Mouse (Mus musculus) midbrain, postnatal 0 days (tissue): Measurements from ENCODE around the gene Satb2. TPM values are rescaled to one million over a fixed set of nuclear protein-coding genes. Genes with fewer than 3 reads are reported as not detected.

Experiments
- ATAC-seq: fragments of 200-750 bp; cut with Nextera tagmentation; 2 replicates; pipeline ENCODE4 v1.8.0; 2017; ENCODE audit warnings: moderate number of reproducible peaks, mild to moderate bottlenecking, moderate TSS enrichment, moderate library complexity; ENCODE audit not compliant: low FRiP score
- DNase-seq: peaks from one replicate; pipeline ENCODE4 v3.0.0-alpha.2; 2015; ENCODE audit warnings: low spot score
- H3K27ac ChIP-seq: fragments of 300-500 bp; sonication (generic); 2 replicates; pipeline ENCODE4 v1.5.1; 2014; ENCODE audit warnings: low read depth, mild to moderate bottlenecking, low read length, mixed read lengths
- H3K27me3 ChIP-seq: fragments of 300-500 bp; sonication (generic); 2 replicates; pipeline ENCODE4 v1.6.1; 2014; ENCODE audit warnings: low read length, control low read depth, mixed read lengths; ENCODE audit not compliant: insufficient read depth
- H3K36me3 ChIP-seq: fragments of 300-500 bp; sonication (generic); 2 replicates; pipeline ENCODE4 v1.6.1; 2014; ENCODE audit warnings: low read length, control low read depth, mixed read lengths; ENCODE audit not compliant: insufficient read depth
- H3K4me1 ChIP-seq: fragments of 300-500 bp; sonication (generic); 2 replicates; pipeline ENCODE4 v1.6.1; 2014; ENCODE audit warnings: mild to moderate bottlenecking, control low read depth, antibody characterized with exemption, low read length, mixed read lengths; ENCODE audit not compliant: insufficient read depth
- H3K4me2 ChIP-seq: fragments of 300-500 bp; sonication (generic); 2 replicates; pipeline ENCODE4 v1.6.1; 2014; ENCODE audit warnings: low read depth, mild to moderate bottlenecking, low read length, mixed read lengths; ENCODE audit not compliant: poor library complexity, severe bottlenecking
- H3K4me3 ChIP-seq: fragments of 300-500 bp; sonication (generic); 2 replicates; pipeline ENCODE4 v1.5.1; 2014; ENCODE audit warnings: low read depth, mild to moderate bottlenecking, low read length, moderate library complexity
- H3K9ac ChIP-seq: fragments of 300-500 bp; sonication (generic); replicated peaks from 2 replicates; pipeline ENCODE4 v1.6.1; 2014; ENCODE audit warnings: mild to moderate bottlenecking, low read length, moderate library complexity, mixed read lengths; ENCODE audit not compliant: poor library complexity, severe bottlenecking
- H3K9me3 ChIP-seq: fragments of 300-500 bp; sonication (generic); 2 replicates; pipeline ENCODE4 v1.6.1; 2016; ENCODE audit warnings: low read length, control low read depth
- CTCF ChIP-seq: IDR thresholded peaks from 2 replicates; pipeline ENCODE4 v1.5.1; 2016; ENCODE audit warnings: antibody characterized with exemption, mild to moderate bottlenecking
- WGBS: fragments of 180-500 bp; shearing (Covaris S2); extraction: QIAGEN DNeasy Blood & Tissue Kit; methylation state at CpG from one replicate; pipeline ENCODE4 v1.1.7; 2014; 5-methylcytosine and 5-hydroxymethylcytosine counted together
- polyA plus RNA-seq: library from polyadenylated mRNA; unstranded; fragments of >200 nt; fragmentation: Nextera tagmentation; extraction: Ambion mirVana; gene quantifications from 2 replicates; pipeline ENCODE4 v1.2.1, GENCODE M21; 2015
- total RNA-seq: library from RNA; depleted of rRNA; stranded (reverse); fragments of >200 nt; gene quantifications from 2 replicates; pipeline ENCODE4 v1.2.3, GENCODE M21; 2014

Satb2 gene
- total and polyA plus RNA-seq, 2 experiments from 2014 or later, result 0.85 to 1.2 TPM

DNA sequence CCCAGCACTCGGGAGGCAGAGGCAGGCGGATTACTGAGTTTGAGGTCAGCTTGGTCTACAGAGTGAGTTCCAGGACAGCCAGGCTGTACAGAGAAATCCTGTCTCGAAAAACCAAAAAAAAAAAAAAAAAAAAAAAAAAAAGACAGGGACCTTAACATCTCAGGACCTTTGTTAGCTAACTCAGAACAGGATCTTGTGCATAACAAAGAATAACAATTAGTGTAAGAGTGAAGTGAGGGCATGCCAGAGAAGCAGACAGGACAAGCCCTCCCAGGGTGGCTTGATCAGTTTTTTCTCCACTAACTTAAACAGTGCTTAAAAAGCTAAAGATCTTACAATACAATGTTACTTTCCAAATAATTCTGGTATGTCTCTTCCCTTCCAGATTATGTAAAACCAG, 40.0 kb downstream of the Satb2 start:
- H3K27ac ChIP-seq, result no peak overlapping the region
- H3K4me2 ChIP-seq, result no peak overlapping the region
- ATAC-seq (no peak), DNase-seq (no peak)
- WGBS, result 83% methylated on average over 3 of the region's 3 CpGs
- H3K27me3 ChIP-seq, result no peaks in the 10 kb centered on the region
- H3K4me1 ChIP-seq, result no peaks in the 10 kb centered on the region
- H3K9ac ChIP-seq, result no peak overlapping the region
- no peaks in the 10 kb centered on the region for H3K36me3 ChIP-seq
- H3K9me3 ChIP-seq, result no peaks in the 10 kb centered on the region
- no peak for TF ChIP-seq CTCF
- no peak overlapping the region for H3K4me3 ChIP-seq

GRCm38 (mm10) chr1:56936554-56936953, 41.9 kb downstream of the Satb2 start:
- Histone ChIP-seq H3K4me2 (no peak overlapping the region), H3K9ac (no peak overlapping the region), H3K4me1 (no peaks in the 10 kb centered on the region), H3K27ac (no peak overlapping the region), H3K27me3 (no peaks in the 10 kb centered on the region), H3K9me3 (no peaks in the 10 kb centered on the region), H3K36me3 (no peaks in the 10 kb centered on the region), H3K4me3 (no peak overlapping the region)
- TF ChIP-seq CTCF, result no peak
- no peak for ATAC-seq
- DNase-seq, result no peak
- 75% methylated on average over 3 of the region's 3 CpGs for WGBS

DNA sequence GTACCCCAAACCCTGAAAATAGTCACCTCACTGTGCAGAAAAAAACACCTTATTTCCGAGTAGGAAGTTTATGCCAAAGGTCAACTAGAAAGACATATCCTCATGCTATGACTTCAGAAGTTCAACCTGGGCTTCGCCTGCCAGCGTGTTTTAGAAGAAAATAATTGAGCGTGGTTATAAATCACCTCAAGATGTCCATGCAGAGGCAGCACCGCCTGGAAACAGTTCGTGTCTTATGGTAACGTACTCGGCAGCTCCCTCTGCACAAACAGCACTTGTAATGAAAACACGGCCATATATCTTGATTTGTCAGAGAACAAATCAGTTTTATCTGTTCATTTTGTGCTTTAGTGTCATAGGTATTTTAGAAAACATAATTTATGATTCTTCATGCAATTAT, 44.6 kb downstream of the Satb2 start:
- H3K4me2 ChIP-seq, result no peak overlapping the region
- no peaks in the 10 kb centered on the region for H3K36me3 ChIP-seq
- no peak for ATAC-seq
- no peaks in the 10 kb centered on the region for H3K4me1 ChIP-seq
- 86% methylated on average over 9 of the region's 9 CpGs for WGBS
- no peak for TF ChIP-seq CTCF
- H3K27ac ChIP-seq, result no peak overlapping the region
- no peaks in the 10 kb centered on the region for H3K27me3 ChIP-seq
- H3K9me3 ChIP-seq, result no peaks in the 10 kb centered on the region
- no peak for DNase-seq
- no peak overlapping the region for H3K4me3 ChIP-seq
- no peak overlapping the region for H3K9ac ChIP-seq

DNA sequence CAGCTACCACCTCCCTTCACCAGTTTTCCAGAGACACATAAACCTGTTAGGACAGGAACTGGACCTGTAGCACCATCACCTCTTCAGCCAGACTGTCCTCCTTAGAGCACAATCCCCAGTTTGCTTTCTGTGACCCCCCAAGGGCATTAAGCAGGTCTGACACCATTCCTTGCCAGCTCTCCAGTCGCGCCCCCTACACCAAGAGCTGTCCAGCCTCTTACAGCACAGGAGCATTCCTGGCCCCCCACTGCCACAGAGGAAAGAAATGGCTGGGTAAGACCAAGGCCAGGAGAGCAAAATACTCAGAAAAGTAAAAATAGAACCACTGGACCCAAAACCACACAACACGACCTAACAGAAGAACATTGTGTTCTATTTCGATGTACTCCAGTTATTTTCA, 48.4 kb downstream of the Satb2 start:
- WGBS, result 81% methylated on average over 4 of the region's 4 CpGs
- no peak for TF ChIP-seq CTCF
- Histone ChIP-seq H3K4me3 (no peak overlapping the region), H3K36me3 (no peaks in the 10 kb centered on the region), H3K27ac (no peak overlapping the region), H3K4me2 (no peak overlapping the region), H3K9ac (no peak overlapping the region), H3K27me3 (no peaks in the 10 kb centered on the region), H3K9me3 (no peaks in the 10 kb centered on the region), H3K4me1 (no peaks in the 10 kb centered on the region)
- ATAC-seq (no peak), DNase-seq (no peak)

GRCm38 (mm10) chr1:56928731-56929130, 49.7 kb downstream of the Satb2 start:
- ATAC-seq (no peak), DNase-seq (peak; percentile 53)

GRCm38 (mm10) chr1:56920472-56920871, 58.0 kb downstream of the Satb2 start:
- H3K36me3 ChIP-seq, result no peaks in the 10 kb centered on the region
- no peak for TF ChIP-seq CTCF
- no peak overlapping the region for H3K4me3 ChIP-seq
- H3K9ac ChIP-seq, result no peak overlapping the region
- H3K27ac ChIP-seq, result no peak overlapping the region
- H3K27me3 ChIP-seq, result no peaks in the 10 kb centered on the region
- DNase-seq (no peak), ATAC-seq (no peak)
- H3K4me1 ChIP-seq, result no peaks in the 10 kb centered on the region
- no peak overlapping the region for H3K4me2 ChIP-seq
- 85% methylated on average over 8 of the region's 8 CpGs for WGBS
- H3K9me3 ChIP-seq, result no peaks in the 10 kb centered on the region

More at GRCm38 (mm10) chr1:56928731-56929130, 49.7 kb downstream of the Satb2 start:
- WGBS, result 82% methylated on average over 9 of the region's 9 CpGs
- no peaks in the 10 kb centered on the region for H3K27me3 ChIP-seq
- H3K4me2 ChIP-seq, result no peak overlapping the region
- no peak overlapping the region for H3K27ac ChIP-seq
- no peak overlapping the region for H3K4me3 ChIP-seq
- no peak overlapping the region for H3K9ac ChIP-seq
- no peaks in the 10 kb centered on the region for H3K9me3 ChIP-seq
- no peak for TF ChIP-seq CTCF
- no peaks in the 10 kb centered on the region for H3K36me3 ChIP-seq
- H3K4me1 ChIP-seq, result no peaks in the 10 kb centered on the region
